Mouse (Mus musculus) thymus, adult 2 months (tissue): ENCODE measurements around the gene Farsb. TPM values are rescaled to one million over a fixed set of nuclear protein-coding genes. Genes with fewer than 3 reads are reported as not detected.

Experiments used
- DNase-seq: peaks from one replicate; pipeline ENCODE4 v3.0.0; 2021
- H3K27ac ChIP-seq: fragments of 200-500 bp; 2 replicates; pipeline ENCODE4 v1.5.1; 2012; ENCODE audit warnings: low read length, control low read depth; ENCODE audit not compliant: control insufficient read depth, insufficient read depth
- H3K27me3 ChIP-seq: fragments of 200-500 bp; 2 replicates; pipeline ENCODE4 v1.6.1; 2012; ENCODE audit warnings: mild to moderate bottlenecking, low read length, moderate library complexity, mixed read lengths; ENCODE audit not compliant: control insufficient read depth, insufficient read depth
- H3K36me3 ChIP-seq: fragments of 200-500 bp; 2 replicates; pipeline ENCODE4 v1.6.1; 2012; ENCODE audit warnings: mild to moderate bottlenecking, low read length, moderate library complexity; ENCODE audit not compliant: control insufficient read depth, insufficient read depth
- H3K4me1 ChIP-seq: fragments of 200-500 bp; replicated peaks from 2 replicates; pipeline ENCODE4 v1.6.1; 2012; ENCODE audit warnings: low read length; ENCODE audit not compliant: control insufficient read depth, insufficient read depth
- H3K4me3 ChIP-seq: fragments of 200-500 bp; 2 replicates; pipeline ENCODE4 v1.5.1; 2012; ENCODE audit warnings: mild to moderate bottlenecking, low read length, control low read depth, moderate library complexity; ENCODE audit not compliant: control insufficient read depth, insufficient read depth
- CTCF ChIP-seq: fragments of 200-500 bp; IDR thresholded peaks from 2 replicates; pipeline ENCODE4 v1.5.1; 2012; ENCODE audit warnings: mild to moderate bottlenecking, control low read depth, low read length, moderate library complexity, borderline replicate concordance; ENCODE audit not compliant: control insufficient read depth, poor library complexity, insufficient read depth; ENCODE audit errors: extremely low read depth
- POLR2A ChIP-seq: fragments of 200-500 bp; IDR thresholded peaks from 2 replicates; pipeline ENCODE4 v1.6.1; 2012; ENCODE audit warnings: mild to moderate bottlenecking, low read length, control low read depth, moderate library complexity; ENCODE audit not compliant: control insufficient read depth, poor library complexity, insufficient read depth; ENCODE audit errors: extremely low read depth
- WGBS: fragments of 180-500 bp; shearing (Covaris S2); methylation state at CpG from one replicate; pipeline ENCODE4 v1.1.7; 2018; 5-methylcytosine and 5-hydroxymethylcytosine counted together
- polyA plus RNA-seq: library from polyadenylated mRNA; depleted of rRNA; stranded (reverse); fragments of >200 nt; gene quantifications from 2 replicates; pipeline ENCODE4 v1.2.3, GENCODE M21; 2012

Gene Farsb
- polyA plus RNA-seq, 1 experiment = 21.9 TPM

DNA sequence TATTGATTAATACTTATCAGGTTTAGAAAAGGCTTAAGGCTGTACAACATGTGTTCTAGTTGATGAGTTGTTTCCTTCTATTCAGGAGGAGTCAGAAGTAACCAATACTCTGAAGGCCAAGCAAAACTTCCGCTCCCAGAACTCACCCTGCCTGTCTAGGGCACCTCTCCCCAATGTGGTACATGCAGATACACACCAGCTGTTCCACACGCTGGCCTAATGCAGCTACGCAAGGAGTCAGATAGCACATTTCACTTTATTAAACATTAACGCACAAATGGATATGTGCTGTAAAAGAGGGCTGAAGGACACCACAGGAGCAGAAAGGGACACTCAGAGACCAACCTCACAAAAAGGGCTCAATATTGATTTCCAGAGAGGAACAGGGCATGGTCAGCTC is 63.8 kb downstream of the Farsb start:
- Histone ChIP-seq H3K27ac (no peak overlapping the region), H3K4me3 (no peak overlapping the region), H3K36me3 (peaks cover 12% of the 10 kb centered on the region; the same call in 1 of the 2 replicates), H3K27me3 (no peaks in the 10 kb centered on the region), H3K4me1 (peaks cover 3% of the 10 kb centered on the region)
- TF ChIP-seq CTCF = no peak
- TF ChIP-seq POLR2A = no peak
- 98% methylated on average over 4 of the region's 4 CpGs for WGBS
- no peak for DNase-seq

DNA sequence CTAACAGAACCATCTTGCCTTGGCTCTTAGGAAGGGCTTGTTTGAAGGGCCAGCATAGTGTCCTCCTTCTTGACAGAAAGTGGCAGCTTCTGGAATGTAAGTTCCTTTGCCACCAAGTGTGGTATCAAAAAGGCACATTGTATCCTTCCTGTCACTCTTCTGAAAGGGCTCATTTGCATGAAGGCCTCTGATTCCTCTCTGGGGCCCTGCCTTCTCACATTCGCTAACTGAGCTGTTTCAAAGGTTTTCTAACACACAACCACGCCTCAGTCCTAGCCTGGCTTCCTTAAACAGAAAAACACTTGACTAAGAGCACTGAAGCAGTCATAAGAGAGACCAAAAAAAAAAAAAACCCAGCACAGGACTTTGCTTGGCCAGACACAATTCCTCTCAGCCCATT is 66.1 kb downstream of the Farsb start:
- Histone ChIP-seq H3K4me3 (no peak overlapping the region), H3K4me1 (peaks cover 3% of the 10 kb centered on the region), H3K36me3 (peaks cover 12% of the 10 kb centered on the region; the same call in 1 of the 2 replicates), H3K27ac (peak overlapping the region; percentile 65), H3K27me3 (no peaks in the 10 kb centered on the region)
- WGBS = 62% methylated on average over 2 of the region's 2 CpGs
- DNase-seq = no peak
- TF ChIP-seq CTCF (no peak), POLR2A (no peak)

DNA sequence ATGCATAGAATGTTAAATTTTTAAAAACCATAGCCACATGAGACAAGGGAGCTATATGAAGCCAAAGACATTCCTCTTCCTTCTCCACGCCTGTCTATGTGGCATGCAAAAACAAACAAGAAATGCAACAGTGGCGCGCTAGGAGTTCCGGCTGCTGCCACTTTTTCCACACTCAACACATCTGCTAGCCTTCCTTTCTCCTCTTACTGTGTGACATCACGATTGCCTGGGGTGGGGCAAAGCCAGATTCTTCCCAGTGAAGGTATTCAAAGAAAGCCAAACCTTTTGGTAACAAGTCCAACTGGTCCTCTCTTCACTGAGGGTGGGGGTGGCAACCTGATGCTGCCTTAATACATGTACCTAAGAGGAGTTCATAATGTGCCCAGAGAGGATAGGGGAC is 66.9 kb downstream of the Farsb start:
- Histone ChIP-seq H3K27ac (no peak overlapping the region), H3K27me3 (no peaks in the 10 kb centered on the region), H3K4me3 (no peak overlapping the region), H3K36me3 (peaks cover 12% of the 10 kb centered on the region; the same call in 1 of the 2 replicates), H3K4me1 (peaks cover 3% of the 10 kb centered on the region)
- TF ChIP-seq POLR2A (no peak), CTCF (no peak)
- DNase-seq = no peak
- WGBS = 97% methylated on average over 5 of the region's 5 CpGs

DNA sequence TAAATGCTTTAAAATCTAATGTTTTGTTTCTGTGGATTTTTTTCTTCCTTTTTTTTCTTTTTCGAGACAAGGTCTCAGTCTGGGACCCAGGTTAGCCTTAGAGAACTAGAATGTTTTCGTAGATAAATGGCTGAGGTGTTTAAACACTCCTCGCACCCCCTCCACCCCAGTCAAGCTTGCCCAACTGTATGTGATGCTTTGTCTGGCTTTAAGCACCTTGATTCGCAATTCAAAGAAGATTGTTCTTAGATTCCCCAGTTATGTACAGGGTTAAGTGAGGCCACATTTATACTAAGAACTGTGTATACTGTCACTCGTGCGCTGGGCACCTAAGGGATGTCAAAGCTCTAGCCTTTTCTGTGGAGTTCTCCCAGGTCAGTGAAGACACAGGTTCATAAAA is 68.4 kb downstream of the Farsb start:
- 95% methylated on average over 6 of the region's 6 CpGs for WGBS

DNA sequence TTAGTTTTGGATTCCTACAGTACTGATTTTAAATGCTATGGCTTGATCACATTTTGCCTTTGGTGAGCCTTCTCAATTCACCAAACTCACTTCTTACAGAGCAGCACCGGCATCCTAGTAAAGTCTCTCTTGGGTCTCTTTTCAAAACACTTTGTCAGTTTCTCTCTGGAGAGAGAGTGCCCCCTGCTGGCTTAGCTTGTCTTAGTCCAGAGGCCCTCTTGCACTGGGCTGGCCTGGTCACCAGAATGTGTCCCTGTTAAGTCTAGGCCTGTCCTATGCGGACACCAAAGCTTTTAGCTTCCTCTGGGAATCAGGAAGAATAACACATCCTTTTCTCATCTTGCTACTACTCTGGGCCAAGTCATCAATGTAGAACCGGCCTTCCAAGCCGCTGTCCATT is 69.1 kb downstream of the Farsb start:
- Histone ChIP-seq H3K4me1 (peaks cover 3% of the 10 kb centered on the region), H3K4me3 (no peak overlapping the region), H3K27me3 (no peaks in the 10 kb centered on the region), H3K27ac (no peak overlapping the region), H3K36me3 (peaks cover 7% of the 10 kb centered on the region; the same call in 1 of the 2 replicates)
- TF ChIP-seq POLR2A (no peak), CTCF (no peak)
- peak; percentile 53 for DNase-seq
- 78% methylated on average over 4 of the region's 4 CpGs for WGBS

More for the DNA sequence above, 68.4 kb downstream of the Farsb start:
- no peak for DNase-seq
- Histone ChIP-seq H3K27ac (no peak overlapping the region), H3K4me1 (peaks cover 3% of the 10 kb centered on the region), H3K27me3 (no peaks in the 10 kb centered on the region), H3K36me3 (peaks cover 12% of the 10 kb centered on the region; the same call in 1 of the 2 replicates), H3K4me3 (no peak overlapping the region)
- TF ChIP-seq CTCF (no peak), POLR2A (no peak)

DNA sequence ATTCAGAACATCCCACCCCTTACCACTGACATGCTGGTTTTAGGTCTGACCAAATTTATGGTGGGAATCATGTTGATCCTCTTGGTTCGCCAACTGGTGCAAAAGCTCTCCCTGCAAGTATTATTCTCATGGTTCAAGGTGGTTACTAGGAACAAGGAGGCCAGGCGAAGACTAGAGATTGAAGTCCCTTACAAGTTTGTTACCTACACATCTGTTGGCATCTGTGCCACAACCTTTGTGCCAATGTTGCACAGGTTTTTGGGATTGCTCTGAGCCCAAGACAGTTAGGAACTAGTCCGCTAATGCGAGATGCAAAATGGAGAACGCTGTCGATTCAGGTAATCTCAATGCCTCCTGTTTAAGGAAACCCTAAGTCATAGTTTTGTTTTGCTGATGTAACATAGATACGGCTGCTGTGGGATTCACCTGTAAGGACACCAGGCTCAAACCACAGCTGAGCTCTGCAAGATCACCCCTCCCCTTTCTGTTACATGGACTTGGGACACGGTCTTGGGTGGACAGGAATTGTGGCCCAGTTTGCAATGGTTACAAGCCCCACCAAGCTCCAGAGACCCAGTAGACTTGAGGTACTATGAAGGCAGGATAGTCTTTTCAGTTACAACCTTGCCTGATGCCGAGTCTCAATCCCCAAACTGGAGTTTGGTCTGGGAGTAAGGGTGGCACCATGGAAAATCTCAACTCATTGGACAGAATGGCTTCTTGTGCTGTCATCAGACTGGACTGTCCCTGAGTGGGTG is 71.4 kb downstream of the Farsb start:
- Histone ChIP-seq H3K27me3 (no peaks in the 10 kb centered on the region), H3K4me3 (no peak overlapping the region), H3K36me3 (no peaks in the 10 kb centered on the region), H3K4me1 (no peaks in the 10 kb centered on the region; the same call in 1 of the 2 replicates), H3K27ac (no peak overlapping the region)
- no peak for DNase-seq
- WGBS = 98% methylated on average over 9 of the region's 9 CpGs
- TF ChIP-seq POLR2A (no peak), CTCF (no peak)
